Mouse (Mus musculus) myocyte (in vitro differentiated cells): ENCODE results near the gene Tpm3.

ENCODE experiments used
- CEBPB ChIP-seq: IDR thresholded peaks from 2 replicates; pipeline ENCODE4 v1.6.1; 2011; ENCODE audit warnings: mild to moderate bottlenecking, moderate library complexity; ENCODE audit not compliant: poor library complexity, insufficient read depth, severe bottlenecking
- E2F4 ChIP-seq: IDR thresholded peaks from one replicate; pipeline ENCODE4 v1.6.1; 2011; ENCODE audit warnings: mild to moderate bottlenecking, control low read depth, moderate library complexity; ENCODE audit not compliant: insufficient read depth
- MAX ChIP-seq: IDR thresholded peaks from one replicate; pipeline ENCODE4 v1.6.1; 2011; ENCODE audit warnings: low read depth, mild to moderate bottlenecking, control low read depth
- MYOD1 ChIP-seq, 3 experiments: IDR thresholded peaks; one replicate each; pipeline ENCODE4 v1.6.1; 2011; ENCODE audit warnings: control low read depth in 2 of 3, low read depth in 2 of 3, mild to moderate bottlenecking in 2 of 3, moderate library complexity in 1 of 3; ENCODE audit not compliant: insufficient read length in 2 of 3, control insufficient read depth in 1 of 3
- MYOG ChIP-seq, 3 experiments: IDR thresholded peaks; one replicate each; pipeline ENCODE4 v1.6.1; 2011; ENCODE audit warnings: control low read depth in 2 of 3, low read depth in 2 of 3, mild to moderate bottlenecking in 2 of 3; ENCODE audit not compliant: insufficient read length in 2 of 3, control insufficient read depth in 1 of 3, insufficient read depth in 1 of 3
- POLR2A ChIP-seq: IDR thresholded peaks from one replicate; pipeline ENCODE4 v1.6.1; 2011; ENCODE audit warnings: low read depth, mild to moderate bottlenecking, control low read depth, moderate library complexity; ENCODE audit not compliant: insufficient read length
- POLR2AphosphoS2 ChIP-seq: IDR thresholded peaks from one replicate; pipeline ENCODE4 v1.6.1; 2011; ENCODE audit warnings: low read depth, control low read depth; ENCODE audit not compliant: insufficient read length
- TCF12 ChIP-seq: IDR thresholded peaks from one replicate; pipeline ENCODE4 v1.6.1; 2011; ENCODE audit warnings: mild to moderate bottlenecking, control low read depth; ENCODE audit not compliant: poor library complexity, insufficient read depth, severe bottlenecking
- TCF3 ChIP-seq: IDR thresholded peaks from one replicate; pipeline ENCODE4 v1.6.1; 2011; ENCODE audit warnings: low read depth, control low read depth; ENCODE audit not compliant: insufficient read length
- USF1 ChIP-seq: IDR thresholded peaks from one replicate; pipeline ENCODE4 v1.6.1; 2011; ENCODE audit warnings: low read depth, mild to moderate bottlenecking, control low read depth, moderate library complexity

DNA sequence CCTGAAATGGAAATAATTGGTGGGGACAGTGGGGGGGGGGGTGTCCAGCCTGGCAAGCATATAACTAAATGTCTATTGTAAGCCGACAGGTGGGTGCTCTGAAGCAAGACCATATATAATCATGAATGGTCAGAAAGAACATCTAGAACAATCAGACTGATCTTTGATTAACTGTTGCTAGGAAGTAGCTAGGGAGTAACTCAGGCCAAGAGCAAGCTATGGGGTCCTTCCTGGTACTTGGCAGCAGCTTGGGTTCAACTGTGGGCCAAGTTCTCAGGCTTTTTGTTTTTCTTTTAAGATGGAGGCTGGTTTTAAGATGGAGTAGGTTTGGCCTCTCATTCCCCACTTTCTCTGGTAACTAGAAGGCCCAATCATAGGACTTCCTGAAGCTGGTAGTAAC lies 74.2 kb downstream of the Tpm3 start:
- TF ChIP-seq POLR2A = no peak
- no peak for TF ChIP-seq USF1
- no peak for TF ChIP-seq POLR2AphosphoS2
- TF ChIP-seq E2F4 = no peak
- TF ChIP-seq MYOG (IDR thresholded peaks at IDR 0.05; ENCODE audit: control insufficient read depth in 1 of 3, insufficient read depth in 1 of 3, insufficient read length in 2 of 3, low read depth in 2 of 3) = no peak
- no peak for TF ChIP-seq MYOD1 (IDR thresholded peaks at IDR 0.05; ENCODE audit: control insufficient read depth in 1 of 3, insufficient read length in 2 of 3, low read depth in 2 of 3)
- TF ChIP-seq CEBPB = no peak
- TF ChIP-seq MAX = no peak
- TF ChIP-seq TCF3 = no peak
- TF ChIP-seq TCF12 = no peak
